Mouse (Mus musculus): ENCODE data around the gene Olfr784.
"Not testable (repeated sequence)": the region's sequence is repeated elsewhere in the genome, so short reads cannot be mapped to it uniquely, and the experiment has no call there.

Gene Olfr784

DNA sequence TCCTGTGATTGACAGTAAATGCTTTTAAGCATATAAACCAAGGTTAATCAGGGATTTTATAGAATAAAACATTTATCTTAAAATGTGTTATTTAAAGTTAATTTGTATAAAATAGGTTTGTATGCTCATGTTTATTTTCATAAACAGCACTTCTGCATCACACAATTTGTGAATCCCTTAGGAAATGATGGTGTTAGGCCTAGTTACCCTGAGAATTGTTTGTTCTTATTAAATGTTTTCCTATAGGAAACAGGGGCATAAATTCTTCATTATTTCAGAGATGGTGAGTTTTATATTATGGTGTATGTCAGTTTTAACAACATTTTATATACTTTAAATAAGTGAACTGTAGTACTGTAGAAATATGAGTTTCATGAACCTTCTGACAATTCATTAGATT, at the start of gene Olfr784:
TSS of gene Olfr784 (plus strand) at position 301 of the 400 bp plus-strand sequence.
- no peak for DNase-seq (ENCODE audit: low spot score)

DNA sequence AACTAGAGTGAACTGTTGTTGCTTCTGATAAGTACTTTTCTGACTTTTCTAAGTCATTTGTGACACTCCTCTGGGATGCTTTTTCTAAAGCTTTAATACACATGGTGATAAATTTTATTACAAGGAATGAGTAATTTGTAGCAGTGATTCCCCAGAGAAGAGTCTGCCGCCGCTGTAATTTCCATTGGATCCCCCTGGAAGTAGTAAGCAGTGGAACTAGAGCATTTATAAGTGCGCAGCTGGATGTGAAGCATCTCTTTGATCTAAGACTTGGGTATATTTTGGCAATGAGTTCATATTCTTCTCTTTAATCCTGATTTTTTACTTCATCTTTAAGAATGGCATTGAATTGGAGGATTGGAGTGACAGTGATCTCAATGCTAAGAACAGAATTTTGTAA, 35.3 kb upstream of the Olfr784 start, which contains the start of gene Olfr782:
TSS of gene Olfr782 (plus strand) at position 301 of the 400 bp plus-strand sequence.
- no peak for DNase-seq (ENCODE audit: low spot score)

DNA sequence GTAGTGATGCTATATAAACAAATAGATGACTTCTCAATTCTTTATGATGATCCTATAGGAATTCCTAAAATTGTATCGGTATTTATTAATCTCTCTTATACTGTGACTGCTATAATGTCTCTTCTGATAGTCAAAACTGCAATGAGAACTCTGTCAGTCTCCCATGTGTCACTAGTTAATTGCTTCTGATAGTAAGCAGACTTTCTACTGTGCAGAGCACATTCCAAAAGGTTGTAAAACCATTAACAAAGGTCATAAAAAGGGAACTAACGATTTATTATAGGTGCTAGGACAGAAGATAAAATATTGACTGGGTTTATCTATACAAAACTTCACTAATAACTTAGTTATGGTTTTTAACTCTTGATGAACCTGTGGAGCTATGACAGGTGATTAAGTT, 31.4 kb upstream of the Olfr784 start:
- not testable (repeated sequence) for DNase-seq (ENCODE audit: low spot score)

DNA sequence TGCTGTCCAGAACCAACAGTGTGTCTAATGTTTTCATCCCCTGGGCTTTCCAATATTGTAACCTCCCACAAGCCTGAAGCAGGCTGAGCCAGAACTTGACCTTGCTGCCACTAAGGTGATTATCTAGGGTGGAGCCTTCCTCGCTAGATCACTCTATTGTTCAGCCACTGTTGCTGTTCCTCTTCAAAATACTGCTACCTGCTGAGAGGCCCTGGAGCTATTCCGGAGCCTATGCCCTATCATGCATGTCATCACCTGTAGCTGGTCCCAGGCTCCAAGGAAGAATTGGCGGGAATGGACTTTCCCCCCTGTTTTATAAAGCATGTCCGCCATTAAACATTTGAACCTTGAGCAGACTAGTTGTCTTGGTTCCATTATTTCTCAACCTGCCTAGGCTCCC, 27.4 kb upstream of the Olfr784 start:
- not testable (repeated sequence) for DNase-seq (ENCODE audit: low spot score)

DNA sequence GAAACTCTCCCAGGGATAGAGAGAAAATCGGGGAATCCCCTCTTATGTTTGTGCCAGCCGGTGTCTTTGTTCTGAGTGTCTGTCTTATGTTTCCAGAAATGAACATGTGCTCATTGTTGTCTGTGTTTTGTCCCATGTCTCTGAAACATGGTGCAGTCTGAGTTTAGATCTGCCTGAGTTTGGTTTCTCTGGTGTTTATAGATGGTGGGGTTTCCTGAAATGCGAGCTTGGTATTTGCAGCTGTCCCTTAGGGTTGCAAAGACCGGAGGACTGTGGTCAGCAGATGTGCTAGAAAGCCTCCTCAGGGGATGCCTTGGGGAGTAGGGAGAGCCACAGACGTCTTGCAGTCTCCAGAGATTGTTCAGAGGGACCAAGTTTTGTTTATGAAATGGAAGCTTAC, 26.6 kb upstream of the Olfr784 start:
- peak; percentile 12 for DNase-seq (ENCODE audit: low spot score)

DNA sequence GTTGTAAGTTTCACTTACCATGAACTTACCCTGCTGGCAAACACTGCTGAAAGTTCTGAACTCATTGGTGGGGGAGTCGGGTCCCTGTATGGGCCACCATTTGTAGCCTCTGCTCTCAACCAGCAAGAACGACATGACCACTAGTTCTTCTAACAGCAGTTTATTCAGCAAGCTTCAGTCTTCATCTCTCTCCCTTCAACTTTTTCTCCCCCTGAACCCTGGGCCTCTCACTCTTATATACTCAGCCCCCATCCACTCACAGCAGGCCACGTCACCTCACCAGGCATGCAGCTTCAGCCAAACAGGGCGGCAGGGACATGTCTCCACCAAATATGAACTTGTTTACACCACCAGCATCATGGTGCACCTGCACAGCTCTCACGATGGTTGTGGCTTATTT, 9.8 kb upstream of the Olfr784 start:
- not testable (repeated sequence) for DNase-seq (ENCODE audit: low spot score)

DNA sequence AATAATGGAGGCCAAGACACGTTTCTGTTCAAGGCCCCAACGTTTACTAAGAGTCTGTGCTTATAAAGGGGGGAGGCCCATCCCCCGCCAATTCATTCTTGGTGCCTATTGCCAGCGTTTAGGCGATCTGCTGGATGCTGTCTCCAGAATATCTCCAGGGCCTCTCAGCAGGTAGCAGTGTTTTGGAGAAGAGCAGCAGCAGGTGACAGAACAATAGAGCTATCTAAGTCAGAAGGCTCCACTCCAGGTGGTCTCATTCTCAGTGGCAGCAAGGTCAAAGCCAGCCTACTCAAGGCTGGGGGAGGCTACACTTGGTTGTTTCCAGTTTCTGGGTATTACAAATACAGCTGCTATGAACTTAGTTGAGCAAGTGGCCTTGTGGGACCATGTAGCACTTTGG, 17.0 kb downstream of the Olfr784 start:
- no peak for DNase-seq (ENCODE audit: low spot score)

DNA sequence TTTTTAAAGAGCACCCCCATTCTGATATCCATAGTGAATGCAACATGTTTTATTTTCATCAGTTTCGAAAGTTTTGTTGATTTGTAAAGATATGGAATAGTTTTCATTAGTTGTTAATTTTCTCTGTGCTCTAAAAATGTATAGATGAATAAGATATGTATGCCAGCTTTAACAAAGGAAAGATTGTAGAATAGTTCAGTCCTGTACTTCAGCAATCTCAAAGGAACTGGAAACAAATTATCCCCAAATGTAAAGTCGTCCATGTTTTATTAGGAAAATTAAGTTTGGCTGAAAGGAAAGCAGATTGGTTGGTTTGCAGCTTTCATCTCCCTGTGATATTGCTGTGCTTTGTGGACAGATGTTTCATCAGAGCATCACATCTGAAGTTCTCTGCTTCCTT, 21.2 kb downstream of the Olfr784 start, which contains the start of gene Olfr785:
TSS of gene Olfr785 (plus strand) at position 301 of the 400 bp plus-strand sequence.
- no peak for DNase-seq (ENCODE audit: low spot score)

DNA sequence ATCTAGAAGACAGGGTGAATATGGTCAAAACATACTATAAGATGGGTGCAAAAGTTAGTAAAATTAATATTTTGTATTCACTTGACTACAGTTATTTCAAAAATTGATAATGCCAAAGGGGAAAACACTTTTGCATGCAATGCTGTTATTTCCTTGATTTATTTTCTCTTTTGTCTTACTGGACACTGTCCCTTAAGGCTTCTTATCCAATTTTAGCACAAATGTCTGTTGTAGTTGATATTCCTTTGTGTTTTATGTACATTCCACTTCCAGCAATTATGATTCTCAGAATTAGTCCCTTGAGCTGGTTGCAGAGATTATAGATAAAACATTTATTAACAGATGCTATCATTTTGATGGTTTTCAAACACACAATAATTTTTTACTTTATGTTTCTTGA, 43.1 kb downstream of the Olfr784 start, which contains the start of gene Olfr786:
TSS of gene Olfr786 (plus strand) at position 301 of the 400 bp plus-strand sequence.
- no peak for DNase-seq (ENCODE audit: low spot score)

All from layer of hippocampus, adult 11-12 months (tissue).